Mouse (Mus musculus) cortical plate, adult 2 months (tissue): ENCODE results near the gene Pmepa1.

Experiments used
- CTCF ChIP-seq: fragments of 200-500 bp; IDR thresholded peaks from 2 replicates; pipeline ENCODE4 v1.5.1; 2011; ENCODE audit warnings: mild to moderate bottlenecking, control low read depth, low read length; ENCODE audit not compliant: insufficient read depth; ENCODE audit errors: extremely low read depth
- POLR2A ChIP-seq: fragments of 200-500 bp; IDR thresholded peaks from 2 replicates; pipeline ENCODE4 v1.6.1; 2011; ENCODE audit warnings: mild to moderate bottlenecking, low read length, control low read depth; ENCODE audit not compliant: insufficient read depth; ENCODE audit errors: extremely low read depth

DNA sequence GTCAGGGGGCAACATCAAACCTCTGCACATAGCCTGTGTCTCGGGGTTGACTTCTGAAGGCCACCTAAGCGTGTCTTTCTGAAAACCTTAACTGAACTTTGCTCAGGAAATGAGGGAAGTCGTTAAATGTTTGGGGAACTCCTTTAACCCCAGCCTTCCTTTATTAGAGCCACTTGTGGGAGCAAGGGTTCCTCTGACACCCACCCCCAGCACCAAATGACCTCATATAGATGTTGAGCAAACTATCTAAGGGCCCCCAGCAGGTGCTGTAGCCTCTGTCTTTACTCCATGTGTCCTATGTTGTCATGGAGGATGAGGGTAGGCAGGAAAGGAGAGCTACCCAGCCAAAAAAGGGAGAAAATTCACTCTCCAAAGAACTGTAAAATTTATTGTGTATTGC, 52.2 kb downstream of the Pmepa1 start:
- no peak for TF ChIP-seq CTCF
- no peak for TF ChIP-seq POLR2A
